ENCODE assay signal across 15 mouse cellular contexts in genomic region chr6:54597711-54598110, GRCm38 (mm10). TPM values are rescaled to one million over a fixed set of nuclear protein-coding genes. Genes with fewer than 3 reads are reported as not detected.
"Had no signal": no experiment of that assay in that cellular context is flagged by ENCODE, and none has a peak within 500 bp of the region (broad histone marks: within the 10 kb centered on the region; RNA-seq: fewer than 3 reads in every experiment).

No protein-coding gene starts in this region.

- H3K27ac ChIP-seq: lung, embryonic 15.5 days; macrophage; midbrain, embryonic 13.5 days; midbrain, embryonic 15.5 days; neural tube, embryonic 12.5 days; stomach, embryonic 15.5 days; stomach, postnatal 0 days had no signal

- H3K27me3 ChIP-seq: lung, embryonic 15.5 days; midbrain, embryonic 13.5 days; midbrain, embryonic 15.5 days; neural tube, embryonic 12.5 days; stomach, embryonic 15.5 days had no signal

- H3K36me3 ChIP-seq: lung, embryonic 15.5 days; midbrain, embryonic 13.5 days; midbrain, embryonic 15.5 days; neural tube, embryonic 12.5 days; stomach, embryonic 15.5 days had no signal

- H3K4me3 ChIP-seq: lung, embryonic 15.5 days; megakaryocyte, embryonic 14.5 days; midbrain, embryonic 13.5 days; midbrain, embryonic 15.5 days; neural tube, embryonic 12.5 days; stomach, embryonic 15.5 days had no signal

- DNase-seq: lung, adult 2 months; lung, postnatal 14 days; lung, postnatal 36 days; right cerebral cortex, postnatal 14 days; thymus, adult 2 months; thymus, postnatal 25 days; thymus, postnatal 4 days had no signal

RNA-seq across cellular contexts. Expression of gene Scrn1, which starts 31.4 kb away (rescaled TPM):
- polyA plus RNA-seq: macrophage had no signal
